Mouse (Mus musculus) embryonic fibroblast, embryonic 13.5 days (primary cell): ENCODE measurements around the gene Rasgrp3.

Experiments
- CTCF ChIP-seq: IDR thresholded peaks from 2 replicates; pipeline ENCODE4 v1.5.1; 2011; ENCODE audit warnings: mild to moderate bottlenecking, control low read depth, low read length, moderate library complexity, borderline replicate concordance; ENCODE audit not compliant: insufficient read depth
- POLR2A ChIP-seq: IDR thresholded peaks from 2 replicates; pipeline ENCODE4 v1.6.1; 2011; ENCODE audit warnings: low read depth, mild to moderate bottlenecking, control low read depth, low read length, moderate library complexity

- TF ChIP-seq POLR2A (no peak), CTCF (no peak)
Observed at GRCm38 (mm10) chr17:75543434-75543833, 107.7 kb downstream of the Rasgrp3 start.
